Mouse (Mus musculus): ENCODE measurements at regions not wholly inside any gene's neighbourhood (a gene's known extent, or its start where the extent isn't known, plus 50 kb on each side); places are given as distances from the start of the nearest gene placed in this dataset.

DNA sequence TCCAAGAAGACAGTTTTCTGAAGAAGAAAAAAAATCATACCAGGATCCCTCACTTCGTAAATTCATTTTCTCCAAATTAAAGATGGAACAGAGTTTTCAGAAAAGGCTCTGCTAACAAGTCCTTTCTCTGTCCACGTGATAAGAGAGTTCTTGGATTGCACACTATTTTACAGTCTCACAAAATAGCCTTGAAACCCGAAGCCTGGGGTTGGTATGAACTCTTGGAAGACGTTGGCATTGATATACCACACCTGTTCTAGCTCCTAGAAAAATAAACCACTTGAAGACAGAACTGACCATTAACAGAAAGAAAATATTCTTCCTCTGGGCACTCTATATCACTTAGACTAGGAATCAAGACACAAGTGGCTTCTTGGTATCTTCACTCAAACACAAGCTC lies 351.4 kb downstream of the Pdgfc start:
- TF ChIP-seq CTCF (conservative IDR thresholded peaks at IDR 0.05 in 1 of 2, IDR thresholded peaks at IDR 0.05 in 1 of 2; ENCODE audit: low read depth in 2 of 2, low read length in 2 of 2) (no peak), UBTF (IDR thresholded peaks at IDR 0.05; ENCODE audit: low read depth, low read length) (no peak), KAT2A (IDR thresholded peaks at IDR 0.05; ENCODE audit: insufficient replicate concordance, low read length) (no peak), RAD21 (IDR thresholded peaks at IDR 0.05; ENCODE audit: low read depth, low read length) (no peak), POLR2A (IDR thresholded peaks at IDR 0.05; ENCODE audit: low read depth, low read length) (no peak), MAZ (IDR thresholded peaks at IDR 0.05; ENCODE audit: low read depth, low read length) (no peak), BHLHE40 (IDR thresholded peaks at IDR 0.05; ENCODE audit: low read depth, low read length) (no peak), ELF1 (IDR thresholded peaks at IDR 0.05; ENCODE audit: low read depth, low read length) (no peak)
